Mouse (Mus musculus) midbrain, embryonic 13.5 days (tissue): ENCODE results near the gene Tnfsfm13. TPM values are rescaled to one million over a fixed set of nuclear protein-coding genes. Genes with fewer than 3 reads are reported as not detected.
"Not testable (repeated sequence)": the region's sequence is repeated elsewhere in the genome, so short reads cannot be mapped to it uniquely, and the experiment has no call there.

Source experiments
- ATAC-seq: fragments of 200-750 bp; cut with Nextera tagmentation; 2 replicates; pipeline ENCODE4 v1.8.0; 2017; ENCODE audit warnings: mild to moderate bottlenecking, moderate TSS enrichment, moderate library complexity
- H3K27ac ChIP-seq: fragments of 300-500 bp; sonication (generic); 2 replicates; pipeline ENCODE4 v1.5.1; 2015; ENCODE audit warnings: inconsistent platforms, mild to moderate bottlenecking, moderate library complexity
- H3K27me3 ChIP-seq: fragments of 300-500 bp; sonication (generic); 2 replicates; pipeline ENCODE4 v1.6.1; 2015; ENCODE audit warnings: mild to moderate bottlenecking, inconsistent platforms
- H3K36me3 ChIP-seq: fragments of 300-500 bp; sonication (generic); 2 replicates; pipeline ENCODE4 v1.6.1; 2015; ENCODE audit warnings: mild to moderate bottlenecking, inconsistent platforms
- H3K4me1 ChIP-seq: fragments of 300-500 bp; sonication (generic); replicated peaks from 2 replicates; pipeline ENCODE4 v1.6.1; 2015; ENCODE audit warnings: inconsistent platforms
- H3K4me2 ChIP-seq: fragments of 300-500 bp; sonication (generic); replicated peaks from 2 replicates; pipeline ENCODE4 v1.6.1; 2015; ENCODE audit warnings: moderate library complexity, mild to moderate bottlenecking, inconsistent platforms
- H3K4me3 ChIP-seq: fragments of 300-500 bp; sonication (generic); replicated peaks from 2 replicates; pipeline ENCODE4 v1.5.1; 2015; ENCODE audit warnings: mild to moderate bottlenecking, inconsistent platforms
- H3K9ac ChIP-seq: fragments of 300-500 bp; sonication (generic); replicated peaks from 2 replicates; pipeline ENCODE4 v1.6.1; 2015; ENCODE audit warnings: mild to moderate bottlenecking, inconsistent platforms
- H3K9me3 ChIP-seq: fragments of 300-500 bp; sonication (generic); 2 replicates; pipeline ENCODE4 v1.6.1; 2016; ENCODE audit warnings: mild to moderate bottlenecking, inconsistent platforms
- WGBS: fragments of 180-500 bp; shearing (Covaris S2); methylation state at CpG from one replicate; pipeline ENCODE4 v1.1.7; 2015; 5-methylcytosine and 5-hydroxymethylcytosine counted together
- polyA plus RNA-seq: library from polyadenylated mRNA; unstranded; fragments of >200 nt; fragmentation: Nextera tagmentation; extraction: Ambion mirVana; gene quantifications from 2 replicates; pipeline ENCODE4 v1.2.1, GENCODE M21; 2015

The Tnfsfm13 gene
- polyA plus RNA-seq: 0.64 and 1.2 TPM in 2 replicates

DNA sequence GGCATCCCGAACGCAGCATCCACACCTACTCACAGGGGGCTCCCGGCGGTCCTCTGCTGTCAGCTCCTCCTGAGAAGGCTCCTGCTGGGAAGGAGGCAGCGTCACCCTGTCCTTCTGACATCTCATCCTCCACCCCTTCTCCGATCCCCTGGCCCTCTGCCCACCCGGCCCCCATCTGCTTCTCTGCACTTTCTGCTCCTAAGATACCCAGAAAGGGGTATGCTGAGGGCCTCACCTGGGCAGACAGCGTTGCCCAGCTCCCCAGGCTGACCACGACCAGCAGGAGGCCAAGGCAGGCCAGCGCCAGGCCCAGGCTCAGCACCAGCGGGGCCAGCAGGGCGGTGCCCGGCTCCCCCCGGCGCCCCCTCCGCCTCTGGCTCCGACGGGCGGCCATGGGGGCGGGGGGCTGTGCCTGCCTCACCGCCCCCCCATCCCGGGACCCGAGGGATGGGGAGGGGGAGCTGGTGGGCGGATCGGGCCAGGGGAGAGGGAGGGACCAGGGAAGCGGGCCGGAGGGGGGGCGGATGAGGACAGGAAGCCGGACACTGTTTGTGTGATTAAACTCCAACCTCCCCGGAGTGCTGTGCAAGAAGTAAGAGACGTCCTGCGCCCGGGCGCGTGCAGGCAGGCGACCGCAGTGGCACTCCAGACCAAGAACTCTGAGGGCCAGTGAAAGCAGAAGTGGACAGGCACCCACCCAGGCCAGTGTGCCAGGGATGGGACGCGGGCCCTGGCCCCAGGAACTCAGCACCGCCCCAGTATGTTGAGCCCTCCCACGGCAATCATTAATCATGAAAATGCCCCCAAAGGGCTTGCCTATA is at the start of gene Tnfsfm13, which contains the start of gene Tnfsf12:
Tnfsfm13 (minus strand) TSS at position 738 of the 821 bp plus-strand sequence.
Tnfsf12 (minus strand) TSS at position 489 of the 821 bp plus-strand sequence.
- 2% methylated on average over 41 of the region's 41 CpGs for WGBS
- H3K36me3 ChIP-seq: no peaks in the 10 kb centered on the region
- H3K4me1 ChIP-seq: peaks cover 18% of the 10 kb centered on the region
- peak within 1 kb of the TSS; percentile 47 for H3K4me3 ChIP-seq
- H3K9ac ChIP-seq: peak within 1 kb of the TSS; percentile 80
- 0 out of 2 replicates have a peak, but pooled peaks have one; percentile 62 for ATAC-seq
- no peaks in the 10 kb centered on the region for H3K9me3 ChIP-seq
- peak within 1 kb of the TSS; percentile 89 for H3K4me2 ChIP-seq
- H3K27ac ChIP-seq: no peak within 1 kb of the TSS
- 0 out of 2 replicates have a peak, but pooled peaks cover 8% of the 10 kb centered on the region for H3K27me3 ChIP-seq

DNA sequence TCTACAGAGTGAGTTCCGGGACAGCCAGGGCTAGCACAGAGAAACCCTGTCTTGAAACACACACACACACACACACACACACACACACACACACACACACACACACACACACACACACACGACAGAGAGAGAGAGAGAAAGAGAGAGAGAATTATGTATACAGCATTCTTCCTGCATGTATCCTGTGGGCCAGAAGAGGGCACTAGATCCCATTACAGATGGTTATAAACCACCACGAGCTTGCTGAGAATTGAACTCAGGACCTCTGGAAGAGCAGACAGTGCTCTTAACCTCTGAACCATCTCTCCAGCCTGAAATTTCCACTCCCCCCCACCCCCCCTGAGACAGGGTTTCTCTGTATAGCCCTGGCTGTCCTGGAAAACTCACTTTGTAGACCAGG is 35.5 kb upstream of the Tnfsfm13 start:
- WGBS: 85% methylated on average over 1 of the region's 3 CpGs
- not testable (repeated sequence) for H3K4me2 ChIP-seq, ATAC-seq, H3K9me3 ChIP-seq, H3K4me3 ChIP-seq, H3K27ac ChIP-seq, H3K9ac ChIP-seq, H3K4me1 ChIP-seq, H3K27me3 ChIP-seq
- H3K36me3 ChIP-seq: peaks cover 31% of the 10 kb centered on the region

DNA sequence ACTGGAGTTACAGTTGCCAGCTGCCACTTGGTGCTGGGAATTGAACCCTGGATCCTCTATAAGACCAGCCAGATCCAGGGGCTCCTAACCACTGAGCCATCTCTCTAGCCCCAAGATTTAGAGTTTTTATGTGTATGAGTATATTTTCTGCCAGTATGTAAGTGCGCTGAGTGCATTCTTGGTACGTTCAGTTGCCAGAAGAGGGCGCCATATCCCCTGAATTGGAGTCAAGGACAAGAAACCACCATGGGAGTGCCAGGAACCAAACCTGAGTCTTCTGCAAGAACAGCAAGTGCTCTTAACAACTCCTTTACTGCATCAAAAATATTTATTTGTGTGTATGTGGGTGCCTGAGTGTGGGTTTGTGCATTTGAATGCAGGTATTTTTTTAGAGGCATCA is 33.2 kb upstream of the Tnfsfm13 start:
- peaks cover 8% of the 10 kb centered on the region for H3K36me3 ChIP-seq
- no peak overlapping the region for H3K4me2 ChIP-seq
- 17% methylated on average over 3 of the region's 3 CpGs for WGBS
- H3K9ac ChIP-seq: no peak overlapping the region
- H3K9me3 ChIP-seq: no peaks in the 10 kb centered on the region
- no peak overlapping the region for H3K27ac ChIP-seq
- no peak overlapping the region for H3K4me3 ChIP-seq
- H3K27me3 ChIP-seq: no peaks in the 10 kb centered on the region
- ATAC-seq: no peak
- no peaks in the 10 kb centered on the region for H3K4me1 ChIP-seq

DNA sequence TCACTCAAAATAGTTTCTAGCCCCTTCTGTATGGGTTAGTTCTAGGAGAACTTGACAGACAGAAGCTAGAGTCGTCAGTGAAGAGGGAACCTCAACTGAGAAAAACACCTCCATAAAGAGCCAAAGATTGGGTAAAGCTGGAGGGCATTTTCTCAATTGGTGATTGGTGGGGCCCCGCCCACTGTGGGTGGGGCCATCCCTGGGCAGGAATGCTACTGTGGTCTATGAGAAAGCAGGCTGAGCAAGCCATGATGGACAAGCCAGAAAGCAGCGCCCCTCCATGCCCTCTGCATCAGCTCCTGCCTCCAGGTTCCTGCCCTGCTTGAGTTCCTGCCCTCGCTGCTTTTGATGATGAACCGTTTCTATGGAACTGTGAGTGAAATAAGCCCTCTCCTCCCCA is 30.1 kb upstream of the Tnfsfm13 start:
- Histone ChIP-seq H3K27me3 (no peaks in the 10 kb centered on the region), H3K9me3 (no peaks in the 10 kb centered on the region), H3K4me1 (no peaks in the 10 kb centered on the region), H3K27ac (no peak overlapping the region), H3K4me3 (no peak overlapping the region), H3K4me2 (no peak overlapping the region), H3K36me3 (no peaks in the 10 kb centered on the region), H3K9ac (no peak overlapping the region)
- 40% methylated on average over 5 of the region's 5 CpGs for WGBS
- ATAC-seq: no peak

DNA sequence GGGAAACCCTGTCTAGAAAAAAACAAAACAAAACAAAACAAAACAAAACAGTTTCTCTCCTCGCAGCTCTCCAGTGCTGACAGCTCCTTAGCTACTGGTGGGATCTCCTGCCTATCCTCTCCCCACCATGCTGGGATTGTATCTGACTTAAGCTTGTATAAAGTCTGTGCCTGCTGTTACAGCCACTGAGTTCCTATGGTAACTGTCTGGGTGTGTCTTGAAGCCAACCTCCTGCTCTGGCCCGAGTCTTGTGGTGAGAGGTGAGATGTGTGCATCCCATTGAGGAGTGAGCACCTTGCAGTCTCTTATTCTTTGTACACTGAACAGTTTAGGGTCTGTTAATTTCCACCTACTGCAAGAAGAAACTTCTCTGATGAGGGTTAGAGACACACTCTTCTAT is 27.2 kb upstream of the Tnfsfm13 start:
- Histone ChIP-seq H3K27ac (no peak overlapping the region), H3K4me3 (no peak overlapping the region), H3K9me3 (no peaks in the 10 kb centered on the region), H3K36me3 (no peaks in the 10 kb centered on the region), H3K27me3 (no peaks in the 10 kb centered on the region), H3K4me2 (no peak overlapping the region), H3K4me1 (peaks cover 3% of the 10 kb centered on the region; the same call in 1 of the 2 replicates), H3K9ac (no peak overlapping the region)
- 50% methylated on average over 2 of the region's 2 CpGs for WGBS
- no peak for ATAC-seq

DNA sequence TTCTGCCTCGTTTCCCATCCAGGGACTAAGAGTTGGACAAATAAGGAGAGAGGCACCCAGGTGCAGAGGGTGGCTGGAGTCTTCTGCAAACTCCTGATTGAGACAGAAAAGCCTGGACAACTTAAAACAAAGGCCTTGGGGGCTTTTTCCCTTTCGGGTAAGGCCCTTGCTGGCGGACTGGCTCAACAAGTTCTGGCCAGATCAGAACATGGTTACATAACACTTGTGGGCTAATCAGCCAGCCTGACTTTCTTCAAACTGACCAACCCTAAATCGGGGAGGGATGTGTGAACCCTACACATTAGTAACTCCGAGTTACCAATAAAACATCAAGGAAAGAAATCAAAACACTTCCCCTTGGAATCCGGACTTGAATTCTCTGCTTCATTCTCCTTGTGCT is 25.0 kb upstream of the Tnfsfm13 start:
- Histone ChIP-seq H3K9me3 (no peaks in the 10 kb centered on the region), H3K4me2 (no peak overlapping the region), H3K27me3 (no peaks in the 10 kb centered on the region), H3K36me3 (no peaks in the 10 kb centered on the region), H3K9ac (no peak overlapping the region), H3K4me1 (peaks cover 3% of the 10 kb centered on the region; the same call in 1 of the 2 replicates), H3K4me3 (no peak overlapping the region), H3K27ac (no peak overlapping the region)
- 88% methylated on average over 6 of the region's 6 CpGs for WGBS
- ATAC-seq: no peak

DNA sequence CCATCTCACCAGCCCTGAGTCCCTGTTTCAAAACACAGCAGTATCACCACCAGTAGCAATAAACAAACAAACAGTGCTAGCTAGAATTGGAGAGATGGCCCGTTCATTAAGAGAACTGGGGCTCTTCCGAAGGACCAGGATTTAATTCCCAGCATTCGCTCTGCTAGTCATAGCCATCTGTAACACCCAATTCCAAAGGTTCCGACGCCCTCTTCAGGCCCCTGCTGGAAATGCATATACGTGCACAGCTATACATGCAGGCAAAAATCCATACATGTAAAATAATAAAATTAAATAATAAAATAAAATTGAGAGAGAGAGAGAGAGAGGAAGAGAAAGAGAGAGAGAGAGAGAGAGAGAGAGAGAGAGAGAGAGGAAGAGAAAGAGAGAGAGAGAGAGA is 23.5 kb upstream of the Tnfsfm13 start:
- Histone ChIP-seq H3K9ac (no peak overlapping the region), H3K27ac (no peak overlapping the region), H3K36me3 (no peaks in the 10 kb centered on the region), H3K27me3 (no peaks in the 10 kb centered on the region), H3K4me3 (no peak overlapping the region), H3K9me3 (no peaks in the 10 kb centered on the region), H3K4me1 (peaks cover 3% of the 10 kb centered on the region; the same call in 1 of the 2 replicates), H3K4me2 (no peak overlapping the region)
- ATAC-seq: no peak
- 74% methylated on average over 6 of the region's 6 CpGs for WGBS

DNA sequence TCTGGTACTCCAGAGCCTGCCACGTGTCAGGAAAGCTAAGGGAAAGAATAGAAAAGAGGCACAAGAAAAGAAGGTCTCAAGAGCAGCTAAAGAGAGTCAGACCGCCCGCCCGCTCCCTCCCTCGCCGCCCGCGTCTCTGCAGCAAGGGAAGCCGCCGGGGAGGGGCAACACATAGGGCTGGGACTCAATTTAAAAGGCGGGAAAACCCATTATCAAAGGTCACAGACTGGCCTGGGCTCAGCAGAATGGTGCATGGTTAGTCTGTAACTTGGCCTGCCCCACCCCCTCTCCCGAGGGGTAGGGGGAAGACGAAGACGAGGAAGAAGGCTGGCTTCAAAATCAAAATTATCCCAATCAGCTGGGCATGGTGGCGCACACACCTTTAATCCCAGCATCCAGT is 22.8 kb upstream of the Tnfsfm13 start:
- H3K9me3 ChIP-seq: no peaks in the 10 kb centered on the region
- no peak overlapping the region for H3K9ac ChIP-seq
- no peak overlapping the region; the same call in 1 of the 2 replicates for H3K4me2 ChIP-seq
- peaks cover 3% of the 10 kb centered on the region; the same call in 1 of the 2 replicates for H3K4me1 ChIP-seq
- no peak overlapping the region for H3K4me3 ChIP-seq
- H3K27me3 ChIP-seq: no peaks in the 10 kb centered on the region
- H3K27ac ChIP-seq: no peak overlapping the region
- no peaks in the 10 kb centered on the region for H3K36me3 ChIP-seq
- no peak for ATAC-seq
- 24% methylated on average over 15 of the region's 15 CpGs for WGBS

DNA sequence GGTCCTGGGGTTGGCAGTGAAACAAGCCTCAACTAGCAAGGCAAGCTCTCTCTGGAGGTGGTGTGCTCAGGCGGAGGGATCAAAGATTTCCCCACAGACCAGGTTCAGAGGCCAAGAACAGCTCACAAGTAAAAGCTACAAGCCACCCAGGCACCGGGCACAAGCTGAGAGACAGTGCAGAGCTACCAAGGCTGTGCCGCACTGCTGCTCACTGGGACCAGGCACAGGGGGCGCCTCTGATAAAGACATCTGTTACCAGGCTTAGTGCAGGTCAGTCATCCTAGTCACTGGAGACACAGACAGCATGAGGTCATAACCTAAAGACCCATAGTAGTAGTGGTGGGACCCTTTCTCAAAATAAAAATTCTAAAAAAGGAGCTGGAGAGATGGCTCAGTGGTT is 21.1 kb upstream of the Tnfsfm13 start:
- Histone ChIP-seq H3K4me1 (peaks cover 3% of the 10 kb centered on the region; the same call in 1 of the 2 replicates), H3K4me2 (no peak overlapping the region), H3K9me3 (no peaks in the 10 kb centered on the region), H3K9ac (no peak overlapping the region), H3K27ac (no peak overlapping the region), H3K36me3 (no peaks in the 10 kb centered on the region), H3K27me3 (no peaks in the 10 kb centered on the region), H3K4me3 (no peak overlapping the region)
- no peak for ATAC-seq
- WGBS: 59% methylated on average over 4 of the region's 4 CpGs

DNA sequence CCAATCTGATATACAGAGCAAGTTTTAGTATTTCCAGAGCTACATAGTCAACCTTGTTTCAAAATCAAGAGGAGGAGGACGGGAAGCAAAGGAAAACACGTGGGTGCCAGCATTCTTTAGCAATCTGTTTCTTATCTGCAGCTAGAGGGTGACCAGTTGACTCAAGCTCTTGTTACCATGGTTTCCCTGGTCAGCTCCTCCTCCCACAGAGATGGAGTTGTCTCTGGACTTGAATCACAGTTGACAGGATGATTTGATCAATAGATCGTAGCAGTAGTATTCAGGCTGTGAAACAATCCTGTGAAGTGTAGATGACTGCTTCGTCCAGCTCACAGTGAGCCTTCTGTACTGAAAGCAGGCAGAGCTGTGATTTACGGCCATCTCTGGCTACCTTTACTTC is 20.0 kb upstream of the Tnfsfm13 start:
- Histone ChIP-seq H3K9me3 (no peaks in the 10 kb centered on the region), H3K4me3 (no peak overlapping the region), H3K9ac (no peak overlapping the region), H3K4me2 (no peak overlapping the region), H3K27me3 (no peaks in the 10 kb centered on the region), H3K36me3 (no peaks in the 10 kb centered on the region), H3K4me1 (peaks cover 3% of the 10 kb centered on the region; the same call in 1 of the 2 replicates), H3K27ac (no peak overlapping the region)
- WGBS: 29% methylated on average over 5 of the region's 5 CpGs
- ATAC-seq: no peak

DNA sequence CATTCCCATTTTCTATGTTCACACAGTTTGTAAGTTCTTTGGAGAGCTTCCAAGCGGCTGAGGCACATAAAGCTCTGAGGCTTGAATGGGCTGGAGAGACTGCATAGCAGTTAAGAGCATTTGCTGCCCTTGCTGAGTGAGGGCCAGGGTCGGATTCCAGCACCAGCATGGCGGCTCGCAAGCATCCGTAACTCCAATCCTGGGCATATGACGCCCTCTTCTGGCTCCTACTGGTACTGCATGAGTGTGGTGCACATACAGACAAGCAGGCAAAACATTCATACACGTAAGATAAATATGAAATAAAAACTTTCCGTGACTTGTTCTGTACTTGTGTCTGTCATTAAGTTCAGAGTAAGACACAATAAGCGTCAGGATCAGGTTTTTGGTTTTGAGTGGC is 19.6 kb upstream of the Tnfsfm13 start:
- no peak overlapping the region for H3K9ac ChIP-seq
- 61% methylated on average over 9 of the region's 9 CpGs for WGBS

DNA sequence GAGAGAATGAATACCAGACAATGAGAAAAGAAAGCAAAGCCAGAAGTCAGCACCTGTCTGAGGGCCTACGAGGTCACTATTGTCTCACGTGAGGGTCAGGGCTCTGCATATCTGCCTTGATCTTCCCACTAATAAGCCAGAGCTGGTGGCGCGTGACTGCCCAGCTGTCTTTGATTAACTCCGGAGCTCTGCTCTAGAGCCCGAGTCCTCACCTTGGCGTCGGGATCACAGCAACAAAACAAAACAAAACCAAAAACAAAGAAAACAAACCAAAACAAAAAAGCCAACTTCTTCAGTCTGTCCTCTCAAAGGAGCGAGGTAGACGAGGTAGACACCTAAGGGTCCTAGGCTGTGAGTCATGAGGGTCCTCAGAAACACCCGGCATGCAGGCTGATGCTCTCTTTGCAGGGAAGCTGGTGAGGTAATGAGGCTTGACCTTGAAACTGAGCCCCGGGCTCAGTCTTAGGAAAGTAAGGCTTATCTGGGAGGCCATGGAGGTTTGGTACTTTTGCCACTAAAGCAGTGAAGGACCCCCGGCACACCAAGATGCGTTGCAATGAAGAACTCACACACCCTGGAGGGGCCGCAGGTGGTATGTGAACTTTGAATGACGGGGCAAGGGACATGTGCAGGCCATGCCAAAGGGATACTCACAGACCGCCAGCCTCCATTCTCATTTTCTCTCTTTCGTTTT is 18.9 kb upstream of the Tnfsfm13 start:
- WGBS: 71% methylated on average over 18 of the region's 18 CpGs
- no peak for ATAC-seq
- Histone ChIP-seq H3K4me2 (no peak overlapping the region), H3K9me3 (no peaks in the 10 kb centered on the region), H3K4me3 (no peak overlapping the region), H3K27me3 (no peaks in the 10 kb centered on the region), H3K36me3 (no peaks in the 10 kb centered on the region), H3K27ac (no peak overlapping the region), H3K9ac (no peak overlapping the region), H3K4me1 (peaks cover 3% of the 10 kb centered on the region; the same call in 1 of the 2 replicates)

More for the DNA sequence above, 19.6 kb upstream of the Tnfsfm13 start:
- H3K4me2 ChIP-seq: no peak overlapping the region
- H3K4me1 ChIP-seq: peaks cover 3% of the 10 kb centered on the region; the same call in 1 of the 2 replicates
- no peak overlapping the region for H3K27ac ChIP-seq
- H3K27me3 ChIP-seq: no peaks in the 10 kb centered on the region
- no peaks in the 10 kb centered on the region for H3K36me3 ChIP-seq
- no peaks in the 10 kb centered on the region for H3K9me3 ChIP-seq
- no peak for ATAC-seq
- no peak overlapping the region for H3K4me3 ChIP-seq
